Mouse (Mus musculus): ENCODE measurements at regions not wholly inside any gene's neighbourhood (a gene's known extent, or its start where the extent isn't known, plus 50 kb on each side); places are given as distances from the start of the nearest gene placed in this dataset.

DNA sequence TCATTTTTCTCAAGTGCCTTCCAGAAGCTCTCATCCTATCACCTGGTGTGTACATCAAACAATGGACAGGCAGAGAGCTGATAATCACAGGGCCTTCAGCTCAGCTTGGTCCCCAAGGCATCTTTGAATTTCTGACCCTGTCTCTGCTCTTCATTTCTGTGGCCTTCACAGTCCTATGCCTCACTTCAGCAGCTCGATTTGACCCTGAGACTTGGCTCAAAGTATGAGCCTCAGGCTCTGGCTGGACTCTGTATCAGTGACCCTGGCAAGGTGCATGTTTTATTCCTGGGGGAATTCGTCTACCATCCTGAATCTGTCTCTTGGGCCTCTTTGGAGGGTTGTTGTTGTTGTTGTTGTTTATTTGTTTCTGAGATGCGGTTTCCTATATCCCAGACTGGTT, 60.6 kb upstream of the Gm10260 start:
- Histone ChIP-seq H3K9me3 (no peaks in the 10 kb centered on the region), H3K36me3 (no peaks in the 10 kb centered on the region), H3K4me1 (peaks cover 11% of the 10 kb centered on the region), H3K27me3 (ENCODE audit: insufficient read depth, poor library complexity, severe bottlenecking) (no peaks in the 10 kb centered on the region), H3K27ac (no peak overlapping the region), H3K4me3 (no peak overlapping the region)
- no peak for DNase-seq (ENCODE audit: low spot score)
- WGBS = 79% methylated on average over 3 of the region's 3 CpGs

- no peak overlapping the region for H3K4me3 ChIP-seq
- WGBS = 94% methylated on average over 8 of the region's 8 CpGs
- no peak overlapping the region for H3K27ac ChIP-seq
- DNase-seq (ENCODE audit: low spot score) = no peak
- H3K9me3 ChIP-seq = no peaks in the 10 kb centered on the region
- no peaks in the 10 kb centered on the region for H3K27me3 ChIP-seq (ENCODE audit: insufficient read depth, poor library complexity, severe bottlenecking)
- no peaks in the 10 kb centered on the region for H3K36me3 ChIP-seq
- peaks cover 5% of the 10 kb centered on the region; the same call in 1 of the 2 replicates for H3K4me1 ChIP-seq
These were observed 60.0 kb upstream of the Gm10260 start for GRCm38 (mm10) chr13:97820401-97820800.

- H3K9me3 ChIP-seq = no peaks in the 10 kb centered on the region
- H3K4me3 ChIP-seq = no peak overlapping the region
- WGBS = 79% methylated on average over 9 of the region's 9 CpGs
- H3K27ac ChIP-seq = no peak overlapping the region
- H3K4me1 ChIP-seq = peaks cover 1% of the 10 kb centered on the region; the same call in 1 of the 2 replicates
- H3K27me3 ChIP-seq (ENCODE audit: insufficient read depth, poor library complexity, severe bottlenecking) = no peaks in the 10 kb centered on the region
- no peak for DNase-seq (ENCODE audit: low spot score)
- no peaks in the 10 kb centered on the region for H3K36me3 ChIP-seq
These were observed 58.6 kb upstream of the Gm10260 start for GRCm38 (mm10) chr13:97819036-97819435.

- Histone ChIP-seq H3K36me3 (no peaks in the 10 kb centered on the region), H3K4me1 (no peaks in the 10 kb centered on the region), H3K27ac (no peak overlapping the region), H3K9me3 (no peaks in the 10 kb centered on the region), H3K4me3 (no peak overlapping the region), H3K27me3 (ENCODE audit: insufficient read depth, poor library complexity, severe bottlenecking) (no peaks in the 10 kb centered on the region)
- no peak for DNase-seq (ENCODE audit: low spot score)
- 83% methylated on average over 3 of the region's 3 CpGs for WGBS
These were observed 56.5 kb upstream of the Gm10260 start for GRCm38 (mm10) chr13:97816923-97817322.

Measured in heart, embryonic 10.5 days (tissue).